Mouse (Mus musculus) embryo, embryonic 10.5 days (tissue): ENCODE measurements around the gene Fam20b.

Experiments
- DNase-seq: peaks from one replicate; pipeline ENCODE4 v3.0.0-alpha.2; 2015; ENCODE audit warnings: low spot score

Gene Fam20b

GRCm38 (mm10) chr1:156718950-156719805, at the start of gene Fam20b:
Gene Fam20b (minus strand): TSS chr1:156719086.
- peak; percentile 95 for DNase-seq

- no peak for DNase-seq
Observed at GRCm38 (mm10) chr1:156765311-156765710, 46.4 kb upstream of the Fam20b start.

GRCm38 (mm10) chr1:156764584-156764983, 45.7 kb upstream of the Fam20b start:
- no peak for DNase-seq

- DNase-seq = no peak
Observed at GRCm38 (mm10) chr1:156763280-156763679, 44.4 kb upstream of the Fam20b start.

GRCm38 (mm10) chr1:156761430-156761801, 42.5 kb upstream of the Fam20b start:
- no peak for DNase-seq

- DNase-seq = peak; percentile 32
Observed at GRCm38 (mm10) chr1:156760549-156761429, 41.9 kb upstream of the Fam20b start.

GRCm38 (mm10) chr1:156758326-156758725, 39.4 kb upstream of the Fam20b start:
- DNase-seq = peak; percentile 65

- DNase-seq = peak; percentile 89
Observed at GRCm38 (mm10) chr1:156754608-156755413, 35.9 kb upstream of the Fam20b start.

GRCm38 (mm10) chr1:156752990-156753389, 34.1 kb upstream of the Fam20b start:
- DNase-seq = peak; percentile 48

- peak; percentile 96 for DNase-seq
Observed at GRCm38 (mm10) chr1:156752020-156752724, 33.3 kb upstream of the Fam20b start.

GRCm38 (mm10) chr1:156750261-156750660, 31.4 kb upstream of the Fam20b start:
- peak; percentile 40 for DNase-seq

GRCm38 (mm10) chr1:156749136-156749535, 30.2 kb upstream of the Fam20b start:
- no peak for DNase-seq

- no peak for DNase-seq
Observed at GRCm38 (mm10) chr1:156748435-156749005, 29.6 kb upstream of the Fam20b start.

GRCm38 (mm10) chr1:156745188-156745810, 26.4 kb upstream of the Fam20b start:
- no peak for DNase-seq

GRCm38 (mm10) chr1:156741482-156742411, 22.9 kb upstream of the Fam20b start:
- DNase-seq = peak; percentile 88

- no peak for DNase-seq
Observed at GRCm38 (mm10) chr1:156735788-156736187, 16.9 kb upstream of the Fam20b start.

GRCm38 (mm10) chr1:156734019-156734418, 15.1 kb upstream of the Fam20b start:
- no peak for DNase-seq

GRCm38 (mm10) chr1:156733559-156733958, 14.7 kb upstream of the Fam20b start:
- no peak for DNase-seq

GRCm38 (mm10) chr1:156732996-156733395, 14.1 kb upstream of the Fam20b start:
- no peak for DNase-seq
